Mouse (Mus musculus) thymus, postnatal 0 days (tissue): Measurements from ENCODE around the gene Gm32687. TPM values are rescaled to one million over a fixed set of nuclear protein-coding genes. Genes with fewer than 3 reads are reported as not detected.
"Not testable (repeated sequence)": the region's sequence is repeated elsewhere in the genome, so short reads cannot be mapped to it uniquely, and the experiment has no call there.

Experiments used
- DNase-seq: peaks from one replicate; pipeline ENCODE4 v3.0.0-alpha.2; 2015; ENCODE audit warnings: low spot score
- polyA plus RNA-seq: library from polyadenylated mRNA; unstranded; fragments of >200 nt; fragmentation: Nextera tagmentation; extraction: Ambion mirVana; gene quantifications from 2 replicates; pipeline ENCODE4 v1.2.1, GENCODE M21; 2015

The Gm32687 gene
- polyA plus RNA-seq, result 9.9 and 10.5 TPM in 2 replicates

GRCm38 (mm10) chr10:81863409-81864407, at the start of gene Gm32687:
Gene Gm32687, plus strand, starts transcription at chr10:81863934.
- not testable (repeated sequence) for DNase-seq

GRCm38 (mm10) chr10:81846219-81846618, 17.5 kb upstream of the Gm32687 start:
- not testable (repeated sequence) for DNase-seq

- DNase-seq, result not testable (repeated sequence)
These were observed 66.4 kb downstream of the Gm32687 start, which contains the start of gene Zfp781 for GRCm38 (mm10) chr10:81929842-81930743. Gene Zfp781, minus strand, starts transcription at chr10:81930480.

Other genes starting within 250 kb of the Gm32687 start
- 26.7 and 31.3 TPM in 2 replicates for gene Sirt6, start 236.1 kb upstream of the Gm32687 start, polyA plus RNA-seq
- gene Ankrd24, start 235.4 kb upstream of the Gm32687 start, polyA plus RNA-seq, result 2.2 and 2.3 TPM in 2 replicates
- gene Gm10778, start 214.9 kb upstream of the Gm32687 start, polyA plus RNA-seq, result 4.4 and 5.6 TPM in 2 replicates
- 17.1 and 19.0 TPM in 2 replicates for gene Zfp433, start 159.1 kb upstream of the Gm32687 start, polyA plus RNA-seq
- 4.4 and 5.5 TPM in 2 replicates for gene Gm3055, start 92.8 kb upstream of the Gm32687 start, polyA plus RNA-seq
- gene Gm4767, start 51.7 kb upstream of the Gm32687 start, polyA plus RNA-seq, result 2.9 and 3.0 TPM in 2 replicates
- 1.6 and 2.1 TPM in 2 replicates for gene Zfp781, start 66.5 kb downstream of the Gm32687 start, polyA plus RNA-seq
- 10.2 and 12.2 TPM in 2 replicates for gene Zfp873, start 184.2 kb downstream of the Gm32687 start, polyA plus RNA-seq
- gene BC024063, start 219.4 kb downstream of the Gm32687 start, polyA plus RNA-seq, result 3.0 and 3.9 TPM in 2 replicates